Mouse (Mus musculus): ENCODE measurements around the gene Ptprn2. TPM values are rescaled to one million over a fixed set of nuclear protein-coding genes. Genes with fewer than 3 reads are reported as not detected.

Ptprn2 gene
- polyA plus RNA-seq, 1 experiment: not detected

GRCm38 (mm10) chr12:116741300-116741699 lies 255.8 kb downstream of the Ptprn2 start:
- TF ChIP-seq CTCF (IDR thresholded peaks at IDR 0.05; ENCODE audit: low read depth, low read length) (no peak), POLR2A (IDR thresholded peaks at IDR 0.05; ENCODE audit: borderline replicate concordance, low read depth, low read length) (no peak)
- H3K27ac ChIP-seq (ENCODE audit: insufficient read depth, low read depth, low read length): no peak overlapping the region
- no peaks in the 10 kb centered on the region for H3K4me1 ChIP-seq (ENCODE audit: control insufficient read depth, insufficient read depth, low read length)
- no peak overlapping the region for H3K4me3 ChIP-seq (ENCODE audit: insufficient read depth, low read length)

DNA sequence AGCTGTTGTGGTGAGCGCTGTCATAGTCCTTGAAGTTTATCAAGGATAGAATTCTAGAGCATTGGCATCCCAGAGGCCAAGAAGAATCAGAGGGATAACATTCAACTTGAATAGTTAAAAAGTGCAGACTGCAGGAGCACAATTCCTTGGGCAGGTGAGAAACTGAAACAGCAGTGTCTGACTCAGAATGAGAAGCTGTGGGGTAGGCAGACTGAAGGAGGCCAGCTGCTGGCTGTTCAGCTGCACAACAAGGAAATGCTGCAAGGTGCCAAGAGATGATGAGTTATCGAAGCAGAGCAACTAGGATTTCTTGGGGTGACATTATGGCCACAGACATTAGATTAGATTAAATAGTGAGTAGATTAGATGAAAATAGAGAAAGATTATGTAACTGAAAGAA lies 260.9 kb downstream of the Ptprn2 start:
- H3K4me3 ChIP-seq (ENCODE audit: insufficient read depth, low read length): no peak overlapping the region
- no peaks in the 10 kb centered on the region for H3K4me1 ChIP-seq (ENCODE audit: control insufficient read depth, insufficient read depth, low read length)
- TF ChIP-seq POLR2A (IDR thresholded peaks at IDR 0.05; ENCODE audit: borderline replicate concordance, low read depth, low read length): no peak
- no peak for TF ChIP-seq CTCF (IDR thresholded peaks at IDR 0.05; ENCODE audit: low read depth, low read length)
- no peak overlapping the region for H3K27ac ChIP-seq (ENCODE audit: insufficient read depth, low read depth, low read length)

GRCm38 (mm10) chr12:116752784-116753183 lies 267.3 kb downstream of the Ptprn2 start:
- Histone ChIP-seq H3K4me1 (ENCODE audit: control insufficient read depth, insufficient read depth, low read length) (no peaks in the 10 kb centered on the region), H3K4me3 (ENCODE audit: insufficient read depth, low read length) (no peak overlapping the region), H3K27ac (ENCODE audit: insufficient read depth, low read depth, low read length) (no peak overlapping the region)
- TF ChIP-seq POLR2A (IDR thresholded peaks at IDR 0.05; ENCODE audit: borderline replicate concordance, low read depth, low read length) (no peak), CTCF (IDR thresholded peaks at IDR 0.05; ENCODE audit: low read depth, low read length) (no peak)

DNA sequence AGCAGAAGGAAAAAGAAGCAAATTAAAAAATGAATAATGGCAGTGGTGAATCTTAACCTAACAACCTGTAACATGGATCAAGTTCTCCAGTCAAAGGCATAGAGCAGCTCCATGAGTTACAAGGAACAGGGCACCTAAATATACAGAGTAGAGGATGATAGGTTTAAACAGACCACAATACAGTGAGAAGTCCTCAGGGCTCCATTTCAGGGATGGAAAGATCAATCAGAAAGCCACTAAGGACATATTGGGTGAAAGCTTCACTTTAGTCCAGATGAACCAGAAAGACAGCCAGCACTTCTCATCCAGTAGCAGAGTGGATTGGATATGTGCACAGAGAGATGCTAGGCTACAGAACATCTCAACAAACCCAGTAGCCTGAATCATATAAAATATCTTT lies 278.4 kb downstream of the Ptprn2 start:
- TF ChIP-seq POLR2A (IDR thresholded peaks at IDR 0.05; ENCODE audit: borderline replicate concordance, low read depth, low read length) (no peak), CTCF (IDR thresholded peaks at IDR 0.05; ENCODE audit: low read depth, low read length) (no peak)
- H3K27ac ChIP-seq (ENCODE audit: insufficient read depth, low read depth, low read length): no peak overlapping the region
- H3K4me1 ChIP-seq (ENCODE audit: control insufficient read depth, insufficient read depth, low read length): no peaks in the 10 kb centered on the region
- no peak overlapping the region for H3K4me3 ChIP-seq (ENCODE audit: insufficient read depth, low read length)

GRCm38 (mm10) chr12:116770911-116771310 lies 285.4 kb downstream of the Ptprn2 start:
- Histone ChIP-seq H3K4me3 (ENCODE audit: insufficient read depth, low read length) (no peak overlapping the region), H3K27ac (ENCODE audit: insufficient read depth, low read depth, low read length) (no peak overlapping the region), H3K4me1 (ENCODE audit: control insufficient read depth, insufficient read depth, low read length) (no peaks in the 10 kb centered on the region)
- TF ChIP-seq POLR2A (IDR thresholded peaks at IDR 0.05; ENCODE audit: borderline replicate concordance, low read depth, low read length): no peak
- TF ChIP-seq CTCF (IDR thresholded peaks at IDR 0.05; ENCODE audit: low read depth, low read length): no peak

DNA sequence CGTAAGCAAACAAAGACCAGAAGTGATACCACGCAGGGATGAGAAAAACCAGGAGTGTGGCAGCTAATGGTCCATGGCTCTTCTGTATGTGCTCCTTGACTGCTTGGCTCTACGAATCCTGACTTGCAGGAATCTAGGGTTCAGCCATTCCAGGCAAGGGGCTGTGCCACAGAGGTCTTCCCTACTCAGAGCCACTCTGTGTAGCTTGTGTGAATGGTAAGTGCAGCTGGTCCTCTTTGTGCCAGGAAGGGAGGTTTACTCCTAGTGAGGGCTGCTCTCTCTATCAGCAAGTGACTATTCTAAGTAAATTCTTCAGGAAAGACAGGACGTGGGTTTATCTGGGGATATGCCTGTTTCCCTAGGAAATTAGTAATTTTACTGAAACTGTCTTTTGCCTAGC lies 286.0 kb downstream of the Ptprn2 start:
- Histone ChIP-seq H3K4me1 (ENCODE audit: control insufficient read depth, insufficient read depth, low read length) (no peaks in the 10 kb centered on the region), H3K27ac (ENCODE audit: insufficient read depth, low read depth, low read length) (no peak overlapping the region), H3K4me3 (ENCODE audit: insufficient read depth, low read length) (no peak overlapping the region)
- TF ChIP-seq CTCF (IDR thresholded peaks at IDR 0.05; ENCODE audit: low read depth, low read length): no peak
- TF ChIP-seq POLR2A (IDR thresholded peaks at IDR 0.05; ENCODE audit: borderline replicate concordance, low read depth, low read length): no peak

GRCm38 (mm10) chr12:116772081-116772566 lies 286.6 kb downstream of the Ptprn2 start:
- Histone ChIP-seq H3K27ac (ENCODE audit: insufficient read depth, low read depth, low read length) (no peak overlapping the region), H3K4me3 (ENCODE audit: insufficient read depth, low read length) (no peak overlapping the region), H3K4me1 (ENCODE audit: control insufficient read depth, insufficient read depth, low read length) (no peaks in the 10 kb centered on the region)
- TF ChIP-seq POLR2A (IDR thresholded peaks at IDR 0.05; ENCODE audit: borderline replicate concordance, low read depth, low read length) (no peak), CTCF (IDR thresholded peaks at IDR 0.05; ENCODE audit: low read depth, low read length) (no peak)

DNA sequence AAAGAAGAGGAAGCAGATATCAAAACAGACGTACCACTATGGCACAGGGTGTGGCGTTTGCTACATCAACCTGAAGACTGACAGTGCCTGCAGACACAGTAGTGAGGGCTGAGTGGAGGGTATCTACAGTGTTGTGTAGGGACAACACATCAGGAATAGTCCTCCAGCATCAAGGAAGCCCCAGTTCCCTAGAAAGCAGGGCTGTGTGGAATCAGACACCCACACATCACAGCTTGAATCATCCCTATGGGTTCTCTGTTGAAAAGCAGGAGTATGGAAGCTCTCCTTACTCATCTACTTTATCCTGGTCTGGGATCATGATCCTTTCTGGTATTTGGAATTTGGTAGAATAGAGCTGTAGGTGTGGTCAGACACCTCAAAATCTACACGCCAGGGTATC lies 287.8 kb downstream of the Ptprn2 start:
- no peak overlapping the region for H3K4me3 ChIP-seq (ENCODE audit: insufficient read depth, low read length)
- no peak overlapping the region for H3K27ac ChIP-seq (ENCODE audit: insufficient read depth, low read depth, low read length)
- no peak for TF ChIP-seq POLR2A (IDR thresholded peaks at IDR 0.05; ENCODE audit: borderline replicate concordance, low read depth, low read length)
- TF ChIP-seq CTCF (IDR thresholded peaks at IDR 0.05; ENCODE audit: low read depth, low read length): no peak
- H3K4me1 ChIP-seq (ENCODE audit: control insufficient read depth, insufficient read depth, low read length): no peaks in the 10 kb centered on the region

- H3K27ac ChIP-seq (ENCODE audit: insufficient read depth, low read depth, low read length): no peak overlapping the region
- no peaks in the 10 kb centered on the region for H3K4me1 ChIP-seq (ENCODE audit: control insufficient read depth, insufficient read depth, low read length)
- TF ChIP-seq POLR2A (IDR thresholded peaks at IDR 0.05; ENCODE audit: borderline replicate concordance, low read depth, low read length): no peak
- no peak for TF ChIP-seq CTCF (IDR thresholded peaks at IDR 0.05; ENCODE audit: low read depth, low read length)
- no peak overlapping the region for H3K4me3 ChIP-seq (ENCODE audit: insufficient read depth, low read length)
Measured at GRCm38 (mm10) chr12:116776447-116776846, 290.9 kb downstream of the Ptprn2 start.

DNA sequence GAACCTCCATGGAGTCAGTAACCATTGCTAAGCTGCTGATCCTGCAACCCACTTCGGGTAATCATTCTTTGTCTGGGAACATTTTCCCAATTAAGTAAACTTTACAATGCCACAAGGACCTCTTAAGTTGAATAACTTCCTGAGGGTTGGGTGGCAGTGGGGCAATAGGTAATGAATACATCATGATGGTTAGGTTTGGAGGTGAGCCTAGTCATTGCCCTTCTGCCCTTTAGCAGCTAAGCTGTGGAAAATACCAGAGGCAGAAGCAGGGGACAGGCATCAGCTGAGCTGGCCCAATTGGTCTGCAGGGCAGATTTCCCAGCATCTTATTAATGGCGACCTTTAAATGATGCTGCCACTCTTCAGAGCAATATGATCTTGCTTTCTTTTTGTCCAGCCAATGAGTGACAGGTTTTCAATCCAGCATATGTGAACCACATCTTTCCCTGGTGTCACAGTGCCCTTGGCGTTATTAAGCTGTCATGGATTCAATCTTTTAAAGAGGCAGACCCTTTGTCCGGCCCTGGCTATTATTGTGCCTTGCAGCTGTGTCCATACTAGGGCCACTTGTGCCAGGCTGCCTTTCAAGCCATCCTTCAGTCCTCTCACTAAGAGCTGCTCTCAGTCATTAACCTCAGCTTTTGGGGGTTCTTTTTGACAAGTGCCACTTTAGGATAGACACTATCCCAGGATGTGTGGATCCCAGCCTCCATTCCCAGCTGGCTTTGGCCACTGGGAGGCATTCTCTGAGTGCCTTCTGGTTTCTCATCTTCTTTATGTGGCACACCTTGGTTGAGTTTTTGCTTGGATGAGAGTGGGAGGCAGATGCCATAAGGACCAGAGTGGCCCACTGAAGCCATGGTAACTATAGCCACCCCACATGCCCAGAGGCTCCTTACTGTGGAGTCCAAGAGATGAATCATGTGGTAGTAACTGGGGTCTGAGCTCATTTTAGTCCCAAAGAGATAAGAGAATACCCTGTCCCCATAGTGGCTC lies 292.9 kb downstream of the Ptprn2 start:
- TF ChIP-seq CTCF (IDR thresholded peaks at IDR 0.05; ENCODE audit: low read depth, low read length) (no peak), POLR2A (IDR thresholded peaks at IDR 0.05; ENCODE audit: borderline replicate concordance, low read depth, low read length) (no peak)
- no peak overlapping the region for H3K27ac ChIP-seq (ENCODE audit: insufficient read depth, low read depth, low read length)

More for the DNA sequence above, 292.9 kb downstream of the Ptprn2 start:
- Histone ChIP-seq H3K4me1 (ENCODE audit: control insufficient read depth, insufficient read depth, low read length) (no peaks in the 10 kb centered on the region), H3K4me3 (ENCODE audit: insufficient read depth, low read length) (no peak overlapping the region)

Data from bone marrow macrophage, adult 2 months (primary cell).